Mouse (Mus musculus): ENCODE data around the gene Ehbp1l1. TPM values are rescaled to one million over a fixed set of nuclear protein-coding genes. Genes with fewer than 3 reads are reported as not detected.
A peak's percentile ranks its signal among the peaks of the same experiment; 100 is the strongest.

Ehbp1l1 gene
- polyA plus RNA-seq, 1 experiment = 105 TPM

DNA sequence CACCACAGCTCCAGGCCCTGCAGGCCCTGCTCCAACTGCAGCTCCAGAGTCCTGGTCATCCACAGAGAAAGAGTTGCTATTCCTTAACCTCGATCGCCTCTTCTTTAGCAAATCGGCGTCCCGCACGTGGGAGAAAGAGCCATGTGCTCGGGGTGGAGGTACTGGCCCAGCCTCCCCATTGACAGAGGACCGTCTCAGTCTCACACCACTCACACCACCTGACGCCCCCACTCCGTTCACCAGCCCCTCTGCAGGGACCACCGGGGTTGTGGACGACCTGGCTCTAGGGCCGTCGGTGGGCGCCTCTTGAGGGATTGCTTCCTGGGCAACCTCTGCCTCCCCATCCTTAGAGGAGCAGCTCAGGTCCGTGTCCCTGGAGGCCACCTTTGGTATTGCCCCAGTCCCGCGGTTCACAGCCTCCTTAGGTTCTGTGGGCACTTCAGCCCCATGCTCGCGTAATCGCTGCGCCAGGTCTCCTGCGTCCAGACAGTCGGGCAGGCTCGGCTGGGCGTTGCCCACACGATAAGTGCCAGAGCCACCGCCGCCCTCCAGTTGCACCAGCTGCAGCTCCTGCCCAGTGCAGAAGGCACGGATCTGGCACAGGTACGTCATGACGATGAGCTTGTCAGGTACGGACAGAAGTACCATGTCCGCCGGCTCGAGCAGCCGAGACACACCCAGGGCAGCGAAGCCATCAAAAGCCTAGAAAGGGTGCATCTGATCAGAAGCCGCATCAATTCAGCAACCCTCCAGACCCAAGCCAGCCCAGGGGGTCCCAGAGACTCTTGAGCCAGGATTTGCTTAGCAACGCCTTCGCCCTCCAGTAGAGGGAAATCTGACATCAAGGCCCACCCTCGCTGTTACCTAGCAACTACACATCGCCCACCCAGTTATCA is 10.1 kb downstream of the Ehbp1l1 start:
- Histone ChIP-seq H3K27ac (ENCODE audit: control insufficient read depth, insufficient read depth, low read depth, low read length) (no peak overlapping the region), H3K36me3 (ENCODE audit: control insufficient read depth, insufficient read depth, low read length) (no peaks in the 10 kb centered on the region; the same call in 1 of the 2 replicates), H3K4me3 (ENCODE audit: control insufficient read depth, low read depth, low read length) (peak overlapping the region; percentile 10; the same call in 1 of the 2 replicates), H3K27me3 (ENCODE audit: control insufficient read depth, insufficient read depth, low read length) (no peaks in the 10 kb centered on the region), H3K4me1 (ENCODE audit: control insufficient read depth, insufficient read depth, low read length) (peaks cover 20% of the 10 kb centered on the region)
- TF ChIP-seq CTCF (IDR thresholded peaks at IDR 0.05; ENCODE audit: control insufficient read depth, insufficient read depth, insufficient replicate concordance, low read depth, low read length) (no peak; the same call in 1 of the 2 replicates), POLR2A (IDR thresholded peaks at IDR 0.05; ENCODE audit: control insufficient read depth, low read depth, low read length) (no peak)

DNA sequence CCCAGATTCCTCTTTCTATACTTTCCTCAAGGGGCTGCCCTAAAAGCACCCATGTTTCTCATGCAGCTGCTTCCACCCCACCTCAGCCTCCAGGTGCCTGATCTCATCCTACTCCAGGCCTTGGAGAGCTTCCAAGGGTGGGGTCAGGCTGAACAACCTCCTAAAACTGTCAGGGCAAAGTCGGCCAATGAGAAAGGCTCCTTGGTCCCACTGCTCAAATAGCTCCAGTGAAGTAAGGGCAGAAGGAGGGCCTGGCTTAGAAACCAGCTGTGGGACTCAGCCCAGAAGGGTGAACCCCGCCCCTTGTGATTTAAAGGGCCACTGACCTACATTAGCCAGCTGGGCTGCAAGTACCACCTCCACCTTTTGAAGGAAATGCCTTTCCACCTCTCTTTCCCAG is 12.4 kb downstream of the Ehbp1l1 start:
- no peaks in the 10 kb centered on the region for H3K27me3 ChIP-seq (ENCODE audit: control insufficient read depth, insufficient read depth, low read length)
- peaks cover 20% of the 10 kb centered on the region for H3K4me1 ChIP-seq (ENCODE audit: control insufficient read depth, insufficient read depth, low read length)
- no peaks in the 10 kb centered on the region; the same call in 1 of the 2 replicates for H3K36me3 ChIP-seq (ENCODE audit: control insufficient read depth, insufficient read depth, low read length)
- TF ChIP-seq CTCF (IDR thresholded peaks at IDR 0.05; ENCODE audit: control insufficient read depth, insufficient read depth, insufficient replicate concordance, low read depth, low read length) (no peak), POLR2A (IDR thresholded peaks at IDR 0.05; ENCODE audit: control insufficient read depth, low read depth, low read length) (no peak)
- peak overlapping the region; percentile 26; the same call in 1 of the 2 replicates for H3K27ac ChIP-seq (ENCODE audit: control insufficient read depth, insufficient read depth, low read depth, low read length)
- H3K4me3 ChIP-seq (ENCODE audit: control insufficient read depth, low read depth, low read length) = no peak overlapping the region

- TF ChIP-seq POLR2A (IDR thresholded peaks at IDR 0.05; ENCODE audit: control insufficient read depth, low read depth, low read length) = no peak
- no peak for TF ChIP-seq CTCF (IDR thresholded peaks at IDR 0.05; ENCODE audit: control insufficient read depth, insufficient read depth, insufficient replicate concordance, low read depth, low read length)
- Histone ChIP-seq H3K27ac (ENCODE audit: control insufficient read depth, insufficient read depth, low read depth, low read length) (no peak overlapping the region), H3K36me3 (ENCODE audit: control insufficient read depth, insufficient read depth, low read length) (no peaks in the 10 kb centered on the region; the same call in 1 of the 2 replicates), H3K27me3 (ENCODE audit: control insufficient read depth, insufficient read depth, low read length) (no peaks in the 10 kb centered on the region), H3K4me3 (ENCODE audit: control insufficient read depth, low read depth, low read length) (no peak overlapping the region), H3K4me1 (ENCODE audit: control insufficient read depth, insufficient read depth, low read length) (peaks cover 20% of the 10 kb centered on the region)
Observed at GRCm38 (mm10) chr19:5713255-5713654, 12.9 kb downstream of the Ehbp1l1 start.

DNA sequence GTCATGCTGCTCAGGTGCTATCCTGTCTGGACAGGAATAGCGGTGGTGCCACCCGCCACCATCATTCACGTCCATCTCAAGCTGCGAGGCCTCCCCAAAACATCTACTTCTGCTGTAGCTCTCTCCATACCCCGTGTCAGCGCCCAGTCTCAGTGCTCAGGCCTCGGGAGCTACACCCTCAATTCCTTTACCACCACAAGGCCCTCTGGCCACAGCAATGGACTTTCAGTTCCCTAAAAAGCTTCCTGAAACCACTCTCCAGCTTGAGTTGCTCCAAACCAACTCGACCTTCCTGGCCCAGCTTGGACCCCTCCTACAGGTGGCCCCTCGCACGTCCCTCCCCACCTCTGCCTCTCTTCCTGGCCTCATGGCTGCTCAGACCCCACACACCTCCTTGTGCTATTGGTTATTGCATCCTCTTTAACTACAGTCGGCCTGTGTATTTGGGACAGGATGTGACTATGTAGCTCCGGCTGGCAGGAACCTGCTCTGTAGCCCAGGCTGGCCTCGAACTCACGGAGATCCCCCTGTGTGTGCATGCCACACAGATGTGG is 14.1 kb downstream of the Ehbp1l1 start:
- no peak for TF ChIP-seq CTCF (IDR thresholded peaks at IDR 0.05; ENCODE audit: control insufficient read depth, insufficient read depth, insufficient replicate concordance, low read depth, low read length)
- no peak for TF ChIP-seq POLR2A (IDR thresholded peaks at IDR 0.05; ENCODE audit: control insufficient read depth, low read depth, low read length)
- Histone ChIP-seq H3K4me3 (ENCODE audit: control insufficient read depth, low read depth, low read length) (no peak overlapping the region), H3K4me1 (ENCODE audit: control insufficient read depth, insufficient read depth, low read length) (peaks cover 20% of the 10 kb centered on the region), H3K36me3 (ENCODE audit: control insufficient read depth, insufficient read depth, low read length) (no peaks in the 10 kb centered on the region; the same call in 1 of the 2 replicates), H3K27ac (ENCODE audit: control insufficient read depth, insufficient read depth, low read depth, low read length) (no peak overlapping the region), H3K27me3 (ENCODE audit: control insufficient read depth, insufficient read depth, low read length) (no peaks in the 10 kb centered on the region)

DNA sequence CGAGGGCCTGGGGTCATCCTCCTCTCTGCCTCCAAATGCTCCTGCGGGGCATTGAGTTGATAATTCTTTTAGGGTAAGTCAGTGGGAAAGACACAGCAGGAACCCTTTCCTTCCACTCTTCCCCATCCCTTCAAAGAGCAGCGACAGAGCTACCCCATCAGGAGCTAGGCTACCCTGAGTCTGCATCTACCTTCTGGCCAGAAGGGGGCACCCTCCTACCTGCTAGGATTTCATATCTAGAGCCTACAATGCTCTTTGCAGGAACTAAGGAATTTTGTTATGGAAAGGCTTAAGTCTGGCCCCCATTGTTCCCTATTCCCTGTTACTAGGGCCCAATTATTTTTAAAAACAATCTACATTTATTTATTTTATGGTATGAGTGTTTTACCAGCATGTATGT is 14.9 kb downstream of the Ehbp1l1 start:
- Histone ChIP-seq H3K4me1 (ENCODE audit: control insufficient read depth, insufficient read depth, low read length) (peaks cover 19% of the 10 kb centered on the region), H3K36me3 (ENCODE audit: control insufficient read depth, insufficient read depth, low read length) (no peaks in the 10 kb centered on the region; the same call in 1 of the 2 replicates), H3K27me3 (ENCODE audit: control insufficient read depth, insufficient read depth, low read length) (no peaks in the 10 kb centered on the region), H3K27ac (ENCODE audit: control insufficient read depth, insufficient read depth, low read depth, low read length) (no peak overlapping the region), H3K4me3 (ENCODE audit: control insufficient read depth, low read depth, low read length) (no peak overlapping the region)
- no peak for TF ChIP-seq POLR2A (IDR thresholded peaks at IDR 0.05; ENCODE audit: control insufficient read depth, low read depth, low read length)
- TF ChIP-seq CTCF (IDR thresholded peaks at IDR 0.05; ENCODE audit: control insufficient read depth, insufficient read depth, insufficient replicate concordance, low read depth, low read length) = peak; percentile 43; the same call in 1 of the 2 replicates

DNA sequence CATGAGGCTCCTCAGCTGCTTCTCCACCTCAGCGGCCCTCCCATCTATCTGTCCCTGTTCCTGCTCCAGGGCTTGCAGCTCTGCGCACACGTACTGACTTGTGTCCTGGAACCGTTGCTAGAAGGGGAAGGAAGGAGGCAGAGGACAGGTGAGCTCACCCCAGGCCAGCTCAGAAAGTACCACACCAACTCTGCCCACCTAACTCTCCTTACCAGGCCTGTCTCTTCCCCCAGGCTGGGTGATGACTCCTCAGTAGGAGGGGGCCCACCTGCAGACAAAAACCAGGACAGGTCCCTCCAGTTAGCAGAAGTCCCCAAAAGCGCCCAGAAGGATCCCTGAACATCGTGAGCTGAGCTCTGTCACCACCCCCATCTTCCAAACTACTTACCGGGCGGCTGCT is 15.5 kb downstream of the Ehbp1l1 start:
- no peaks in the 10 kb centered on the region for H3K27me3 ChIP-seq (ENCODE audit: control insufficient read depth, insufficient read depth, low read length)
- no peak overlapping the region for H3K27ac ChIP-seq (ENCODE audit: control insufficient read depth, insufficient read depth, low read depth, low read length)
- no peak for TF ChIP-seq CTCF (IDR thresholded peaks at IDR 0.05; ENCODE audit: control insufficient read depth, insufficient read depth, insufficient replicate concordance, low read depth, low read length)
- no peak for TF ChIP-seq POLR2A (IDR thresholded peaks at IDR 0.05; ENCODE audit: control insufficient read depth, low read depth, low read length)
- no peaks in the 10 kb centered on the region; the same call in 1 of the 2 replicates for H3K36me3 ChIP-seq (ENCODE audit: control insufficient read depth, insufficient read depth, low read length)
- no peak overlapping the region for H3K4me3 ChIP-seq (ENCODE audit: control insufficient read depth, low read depth, low read length)
- peaks cover 13% of the 10 kb centered on the region for H3K4me1 ChIP-seq (ENCODE audit: control insufficient read depth, insufficient read depth, low read length)

- Histone ChIP-seq H3K36me3 (ENCODE audit: control insufficient read depth, insufficient read depth, low read length) (no peaks in the 10 kb centered on the region; the same call in 1 of the 2 replicates), H3K27me3 (ENCODE audit: control insufficient read depth, insufficient read depth, low read length) (no peaks in the 10 kb centered on the region), H3K4me1 (ENCODE audit: control insufficient read depth, insufficient read depth, low read length) (peaks cover 12% of the 10 kb centered on the region), H3K4me3 (ENCODE audit: control insufficient read depth, low read depth, low read length) (no peak overlapping the region), H3K27ac (ENCODE audit: control insufficient read depth, insufficient read depth, low read depth, low read length) (no peak overlapping the region)
- TF ChIP-seq CTCF (IDR thresholded peaks at IDR 0.05; ENCODE audit: control insufficient read depth, insufficient read depth, insufficient replicate concordance, low read depth, low read length) = no peak
- TF ChIP-seq POLR2A (IDR thresholded peaks at IDR 0.05; ENCODE audit: control insufficient read depth, low read depth, low read length) = no peak
Observed at GRCm38 (mm10) chr19:5710068-5710467, 16.0 kb downstream of the Ehbp1l1 start.
